Mouse (Mus musculus) cerebellum, adult 2 months (tissue): ENCODE data around the gene Cnot6l. TPM values are rescaled to one million over a fixed set of nuclear protein-coding genes. Genes with fewer than 3 reads are reported as not detected.

Experiments
- DNase-seq, 2 experiments: peaks; one replicate each; pipeline ENCODE4 v3.0.0; 2021
- H3K27ac ChIP-seq: fragments of 200-500 bp; 2 replicates; pipeline ENCODE4 v1.5.1; 2012; ENCODE audit warnings: low read length, control low read depth, inconsistent platforms; ENCODE audit not compliant: insufficient read depth
- H3K27me3 ChIP-seq: fragments of 200-500 bp; 2 replicates; pipeline ENCODE4 v1.6.1; 2012; ENCODE audit warnings: inconsistent platforms, mild to moderate bottlenecking, low read length, moderate library complexity; ENCODE audit not compliant: control insufficient read depth, insufficient read depth
- H3K4me1 ChIP-seq: fragments of 200-500 bp; 2 replicates; pipeline ENCODE4 v1.6.1; 2011; ENCODE audit warnings: low read length; ENCODE audit not compliant: control insufficient read depth, insufficient read depth
- H3K4me3 ChIP-seq: fragments of 200-500 bp; replicated peaks from 2 replicates; pipeline ENCODE3; 2011; ENCODE audit warnings: mild to moderate bottlenecking, low read depth, low read length, control low read depth; ENCODE audit not compliant: insufficient read depth
- CTCF ChIP-seq: fragments of 200-500 bp; IDR thresholded peaks from 2 replicates; pipeline ENCODE4 v1.5.1; 2011; ENCODE audit warnings: low read depth, mild to moderate bottlenecking, control low read depth, low read length, moderate library complexity, borderline replicate concordance; ENCODE audit not compliant: insufficient read depth
- POLR2A ChIP-seq: fragments of 200-500 bp; IDR thresholded peaks from 2 replicates; pipeline ENCODE4 v1.6.1; 2011; ENCODE audit warnings: low read length, control low read depth, borderline replicate concordance; ENCODE audit not compliant: insufficient read depth
- WGBS: fragments of 180-500 bp; shearing (Covaris S2); methylation state at CpG from one replicate; pipeline ENCODE4 v1.1.7; 2018; 5-methylcytosine and 5-hydroxymethylcytosine counted together
- polyA plus RNA-seq: library from polyadenylated mRNA; depleted of rRNA; stranded (reverse); fragments of >200 nt; gene quantifications from 2 replicates; pipeline ENCODE4 v1.2.3, GENCODE M21; 2012; rRNA removed

Cnot6l gene
- polyA plus RNA-seq, result 14.9 and 15.2 TPM in 2 replicates

GRCm38 (mm10) chr5:96164021-96164411, at the start of gene Cnot6l:
Gene Cnot6l (minus strand): TSS chr5:96164171.
- DNase-seq, result peak; percentile 32 to 47
- peak within 1 kb of the TSS; percentile 94; the same call in 1 of the 2 replicates for H3K27ac ChIP-seq
- WGBS, result 10% methylated on average over 5 of the region's 5 CpGs
- TF ChIP-seq CTCF (no peak), POLR2A (no peak)
- no peaks in the 10 kb centered on the region; the same call in 1 of the 2 replicates for H3K4me1 ChIP-seq
- H3K27me3 ChIP-seq, result no peaks in the 10 kb centered on the region
- H3K4me3 ChIP-seq, result peak within 1 kb of the TSS; percentile 99

GRCm38 (mm10) chr5:96209916-96210583, 46.1 kb upstream of the Cnot6l start:
- 0 out of 2 replicates have a peak, but pooled peaks cover 3% of the 10 kb centered on the region for H3K4me1 ChIP-seq
- H3K27me3 ChIP-seq, result no peaks in the 10 kb centered on the region
- peak overlapping the region; percentile 60; the same call in 1 of the 2 replicates for H3K27ac ChIP-seq
- TF ChIP-seq CTCF, result no peak
- peak; percentile 96 for TF ChIP-seq POLR2A
- H3K4me3 ChIP-seq, result peak overlapping the region; percentile 96
- peak; percentile 92 to 96 for DNase-seq
- under 1% methylated on average over 35 of the region's 35 CpGs for WGBS

- DNase-seq, result peak; percentile 33 to 49
- H3K4me1 ChIP-seq, result 0 out of 2 replicates have a peak, but pooled peaks cover 3% of the 10 kb centered on the region
- 1% methylated on average over 17 of the region's 17 CpGs for WGBS
- TF ChIP-seq CTCF, result no peak
- no peak for TF ChIP-seq POLR2A
- H3K27ac ChIP-seq, result peak within 1 kb of the TSS; percentile 60
- H3K27me3 ChIP-seq, result no peaks in the 10 kb centered on the region
- peak within 1 kb of the TSS; percentile 96 for H3K4me3 ChIP-seq
These were observed 45.5 kb upstream of the Cnot6l start, which contains the start of gene Mrpl1 for GRCm38 (mm10) chr5:96209459-96209858. Gene Mrpl1 (plus strand): TSS chr5:96209493.

GRCm38 (mm10) chr5:96208543-96208942, 44.6 kb upstream of the Cnot6l start:
- WGBS, result 27% methylated on average over 4 of the region's 4 CpGs
- Histone ChIP-seq H3K4me3 (no peak overlapping the region), H3K4me1 (0 out of 2 replicates have a peak, but pooled peaks cover 3% of the 10 kb centered on the region), H3K27me3 (no peaks in the 10 kb centered on the region), H3K27ac (no peak overlapping the region)
- TF ChIP-seq POLR2A, result no peak
- no peak for TF ChIP-seq CTCF
- no peak for DNase-seq

GRCm38 (mm10) chr5:96207531-96207930, 43.6 kb upstream of the Cnot6l start:
- no peak for DNase-seq
- no peak overlapping the region for H3K27ac ChIP-seq
- TF ChIP-seq POLR2A (no peak), CTCF (no peak)
- 65% methylated on average over 2 of the region's 2 CpGs for WGBS
- no peaks in the 10 kb centered on the region for H3K27me3 ChIP-seq
- no peak overlapping the region for H3K4me3 ChIP-seq
- 0 out of 2 replicates have a peak, but pooled peaks cover 3% of the 10 kb centered on the region for H3K4me1 ChIP-seq

DNA sequence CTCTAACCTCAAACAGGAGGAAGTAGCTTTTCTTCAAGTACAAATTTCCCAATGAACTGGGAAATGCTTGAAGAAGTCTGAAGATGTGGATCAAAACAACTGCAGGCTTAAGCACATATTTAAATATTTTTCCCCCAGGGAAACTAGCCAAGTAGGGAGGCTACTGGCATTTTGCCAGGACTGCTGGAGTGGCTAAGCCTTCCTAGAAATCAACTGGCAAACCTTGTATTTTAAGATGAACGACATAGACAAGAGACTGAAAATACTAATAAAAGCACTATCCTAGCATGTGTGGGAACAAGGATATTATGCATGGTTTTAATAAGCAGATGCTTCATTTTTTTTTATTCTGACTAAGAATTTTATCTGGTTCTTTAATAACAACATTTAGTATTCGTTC, 42.9 kb upstream of the Cnot6l start:
- 12% methylated on average over 2 of the region's 2 CpGs for WGBS
- Histone ChIP-seq H3K27me3 (no peaks in the 10 kb centered on the region), H3K27ac (no peak overlapping the region), H3K4me1 (0 out of 2 replicates have a peak, but pooled peaks cover 3% of the 10 kb centered on the region), H3K4me3 (no peak overlapping the region)
- no peak for DNase-seq
- TF ChIP-seq POLR2A, result no peak
- no peak for TF ChIP-seq CTCF

- 83% methylated on average over 10 of the region's 10 CpGs for WGBS
- H3K4me3 ChIP-seq, result no peak overlapping the region
- no peak for TF ChIP-seq CTCF
- no peak for TF ChIP-seq POLR2A
These were observed 37.6 kb upstream of the Cnot6l start for GRCm38 (mm10) chr5:96201462-96202154.

More at GRCm38 (mm10) chr5:96201462-96202154, 37.6 kb upstream of the Cnot6l start:
- Histone ChIP-seq H3K4me1 (no peaks in the 10 kb centered on the region), H3K27me3 (no peaks in the 10 kb centered on the region), H3K27ac (no peak overlapping the region)
- no peak for DNase-seq
